Mouse (Mus musculus): ENCODE data around the gene Als2cl.

- TF ChIP-seq GATA1 (IDR thresholded peaks at IDR 0.05; ENCODE audit: borderline replicate concordance, low read length) (no peak), FLI1 (IDR thresholded peaks at IDR 0.05; ENCODE audit: low read length) (no peak)
Observed at GRCm38 (mm10) chr9:110887388-110888303, 8.0 kb downstream of the Als2cl start.

All from megakaryocyte, embryonic 14.5 days (primary cell).